Mouse (Mus musculus) inflammation-experienced regulatory T-cells (primary cell): ENCODE data around the gene Lgals7. TPM values are rescaled to one million over a fixed set of nuclear protein-coding genes. Genes with fewer than 3 reads are reported as not detected.

Experiments used
- polyA plus RNA-seq, 2 experiments: library from polyadenylated mRNA; unstranded; fragments of 100-300 nt; shearing (Covaris generic); gene quantifications; one replicate each; pipeline ENCODE4 v1.2.1; 2017

Lgals7 gene
- polyA plus RNA-seq, result 1 to 10 TPM; 1.7 to 9.7 TPM

GRCm38 (mm10) chr7:28863540-28863939 is at the start of gene Lgals7:
Gene Lgals7, plus strand, starts transcription at chr7:28863853.

GRCm38 (mm10) chr7:28824941-28825685 is 38.5 kb upstream of the Lgals7 start, which contains the start of gene Ech1:
Gene Ech1, plus strand, starts transcription at chr7:28825217.

GRCm38 (mm10) chr7:28833723-28834347 is 29.8 kb upstream of the Lgals7 start, which contains the start of gene Lgals4:
Gene Lgals4, plus strand, starts transcription at chr7:28833854.

DNA sequence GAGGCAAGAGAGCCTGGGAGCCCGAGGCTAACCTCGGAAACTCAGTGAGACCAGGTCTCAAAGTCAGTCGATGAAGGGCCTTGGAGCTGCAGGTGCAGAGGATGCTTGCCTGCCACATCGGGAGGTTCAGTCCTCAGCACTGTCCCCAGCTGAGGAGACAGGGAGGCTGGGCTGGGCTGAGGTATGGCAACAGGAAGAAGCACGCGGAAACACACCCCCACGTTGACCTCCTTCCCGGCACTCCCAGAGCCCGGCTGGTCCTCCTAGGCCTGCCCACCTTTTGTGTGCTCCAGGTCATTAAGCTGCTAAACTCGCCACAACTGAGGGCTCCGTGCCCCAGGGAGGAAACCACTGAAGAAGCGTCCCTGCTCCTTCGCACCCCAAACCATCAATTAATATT is 17.5 kb downstream of the Lgals7 start, which contains the start of gene Capn12:
Gene Capn12 (plus strand): TSS at position 224 of the 400 bp plus-strand sequence.

Other genes with a start within 250 kb of the Lgals7 start
- under 1 TPM in 1 of 2 experiments, not detected in 1; 0.28 TPM for gene Acp7, start 232.5 kb upstream of the Lgals7 start, polyA plus RNA-seq
- 10 to 100 TPM in 1 of 2 experiments, 1 to 10 TPM in 1; 3.2 to 15.0 TPM for gene Fbxo27, start 171.0 kb upstream of the Lgals7 start, polyA plus RNA-seq
- 10 to 100 TPM; 16.2 to 19.2 TPM for gene Fbxo17, start 147.0 kb upstream of the Lgals7 start, polyA plus RNA-seq
- 10 to 100 TPM; 78.0 to 82.9 TPM for gene Mrps12, start 122.0 kb upstream of the Lgals7 start, polyA plus RNA-seq
- gene Sars2, start 121.9 kb upstream of the Lgals7 start, polyA plus RNA-seq, result 10 to 100 TPM; 17.3 to 28.8 TPM
- not detected for gene Ccer2, start 107.7 kb upstream of the Lgals7 start, polyA plus RNA-seq
- gene Sirt2, start 97.1 kb upstream of the Lgals7 start, polyA plus RNA-seq, result 10 to 100 TPM; 86.5 to 91.3 TPM
- gene Nfkbib, start 96.3 kb upstream of the Lgals7 start, polyA plus RNA-seq, result 10 to 100 TPM; 89.5 to 96.2 TPM
- 100 to 1,000 TPM; 273 to 344 TPM for gene Rinl, start 74.9 kb upstream of the Lgals7 start, polyA plus RNA-seq
- gene Hnrnpl, start 55.3 kb upstream of the Lgals7 start, polyA plus RNA-seq, result 100 to 1,000 TPM; 235 to 257 TPM
- gene Ech1, start 38.6 kb upstream of the Lgals7 start, polyA plus RNA-seq, result 100 to 1,000 TPM; 196 to 213 TPM
- gene Lgals4, start 30.0 kb upstream of the Lgals7 start, polyA plus RNA-seq, result 10 to 100 TPM; 21.0 to 34.8 TPM
- under 1 TPM; 0.11 to 0.15 TPM for gene Capn12, start 17.6 kb downstream of the Lgals7 start, polyA plus RNA-seq
- gene Actn4, start 98.5 kb downstream of the Lgals7 start, polyA plus RNA-seq, result 100 to 1,000 TPM; 248 to 281 TPM
- gene Eif3k, start 118.0 kb downstream of the Lgals7 start, polyA plus RNA-seq, result 100 to 1,000 TPM; 306 to 337 TPM
- 100 to 1,000 TPM; 122 to 163 TPM for gene Map4k1, start 118.2 kb downstream of the Lgals7 start, polyA plus RNA-seq